Mouse (Mus musculus): ENCODE measurements at regions not wholly inside any gene's neighbourhood (a gene's known extent, or its start where the extent isn't known, plus 50 kb on each side); places are given as distances from the start of the nearest gene placed in this dataset.

- Histone ChIP-seq H3K27ac (ENCODE audit: insufficient read depth, low read depth, low read length) (no peak overlapping the region), H3K4me1 (ENCODE audit: control insufficient read depth, insufficient read depth, low read length) (no peaks in the 10 kb centered on the region), H3K4me3 (ENCODE audit: insufficient read depth, low read length) (no peak overlapping the region)
- TF ChIP-seq POLR2A (IDR thresholded peaks at IDR 0.05; ENCODE audit: borderline replicate concordance, low read depth, low read length) (no peak), CTCF (IDR thresholded peaks at IDR 0.05; ENCODE audit: low read depth, low read length) (no peak)
Observed at GRCm38 (mm10) chr13:82849037-82849436, 654.8 kb upstream of the Mef2c start.

GRCm38 (mm10) chr13:82869869-82870268 lies 634.0 kb upstream of the Mef2c start:
- no peak overlapping the region for H3K4me3 ChIP-seq (ENCODE audit: insufficient read depth, low read length)
- no peaks in the 10 kb centered on the region for H3K4me1 ChIP-seq (ENCODE audit: control insufficient read depth, insufficient read depth, low read length)
- TF ChIP-seq POLR2A (IDR thresholded peaks at IDR 0.05; ENCODE audit: borderline replicate concordance, low read depth, low read length): no peak
- TF ChIP-seq CTCF (IDR thresholded peaks at IDR 0.05; ENCODE audit: low read depth, low read length): no peak
- H3K27ac ChIP-seq (ENCODE audit: insufficient read depth, low read depth, low read length): no peak overlapping the region

GRCm38 (mm10) chr13:82874091-82874490 lies 629.7 kb upstream of the Mef2c start:
- H3K4me1 ChIP-seq (ENCODE audit: control insufficient read depth, insufficient read depth, low read length): no peaks in the 10 kb centered on the region
- no peak for TF ChIP-seq CTCF (IDR thresholded peaks at IDR 0.05; ENCODE audit: low read depth, low read length)
- TF ChIP-seq POLR2A (IDR thresholded peaks at IDR 0.05; ENCODE audit: borderline replicate concordance, low read depth, low read length): no peak
- no peak overlapping the region for H3K4me3 ChIP-seq (ENCODE audit: insufficient read depth, low read length)
- no peak overlapping the region for H3K27ac ChIP-seq (ENCODE audit: insufficient read depth, low read depth, low read length)

GRCm38 (mm10) chr13:82883368-82883767 lies 620.5 kb upstream of the Mef2c start:
- TF ChIP-seq POLR2A (IDR thresholded peaks at IDR 0.05; ENCODE audit: borderline replicate concordance, low read depth, low read length) (no peak), CTCF (IDR thresholded peaks at IDR 0.05; ENCODE audit: low read depth, low read length) (no peak)
- H3K4me1 ChIP-seq (ENCODE audit: control insufficient read depth, insufficient read depth, low read length): no peaks in the 10 kb centered on the region
- H3K27ac ChIP-seq (ENCODE audit: insufficient read depth, low read depth, low read length): no peak overlapping the region

GRCm38 (mm10) chr13:82888755-82889154 lies 615.1 kb upstream of the Mef2c start:
- H3K27ac ChIP-seq (ENCODE audit: insufficient read depth, low read depth, low read length): no peak overlapping the region
- no peak overlapping the region for H3K4me3 ChIP-seq (ENCODE audit: insufficient read depth, low read length)
- TF ChIP-seq POLR2A (IDR thresholded peaks at IDR 0.05; ENCODE audit: borderline replicate concordance, low read depth, low read length) (no peak), CTCF (IDR thresholded peaks at IDR 0.05; ENCODE audit: low read depth, low read length) (no peak)
- H3K4me1 ChIP-seq (ENCODE audit: control insufficient read depth, insufficient read depth, low read length): peaks cover 9% of the 10 kb centered on the region

More at GRCm38 (mm10) chr13:82883368-82883767, 620.5 kb upstream of the Mef2c start:
- no peak overlapping the region for H3K4me3 ChIP-seq (ENCODE audit: insufficient read depth, low read length)

GRCm38 (mm10) chr13:82892731-82893130 lies 611.1 kb upstream of the Mef2c start:
- Histone ChIP-seq H3K4me1 (ENCODE audit: control insufficient read depth, insufficient read depth, low read length) (peaks cover 9% of the 10 kb centered on the region), H3K27ac (ENCODE audit: insufficient read depth, low read depth, low read length) (no peak overlapping the region), H3K4me3 (ENCODE audit: insufficient read depth, low read length) (no peak overlapping the region)
- no peak for TF ChIP-seq POLR2A (IDR thresholded peaks at IDR 0.05; ENCODE audit: borderline replicate concordance, low read depth, low read length)
- TF ChIP-seq CTCF (IDR thresholded peaks at IDR 0.05; ENCODE audit: low read depth, low read length): no peak

- Histone ChIP-seq H3K4me1 (ENCODE audit: control insufficient read depth, insufficient read depth, low read length) (no peaks in the 10 kb centered on the region), H3K27ac (ENCODE audit: insufficient read depth, low read depth, low read length) (no peak overlapping the region), H3K4me3 (ENCODE audit: insufficient read depth, low read length) (no peak overlapping the region)
- TF ChIP-seq POLR2A (IDR thresholded peaks at IDR 0.05; ENCODE audit: borderline replicate concordance, low read depth, low read length) (no peak), CTCF (IDR thresholded peaks at IDR 0.05; ENCODE audit: low read depth, low read length) (no peak)
Observed at GRCm38 (mm10) chr13:82899686-82900085, 604.1 kb upstream of the Mef2c start.

- H3K27ac ChIP-seq (ENCODE audit: insufficient read depth, low read depth, low read length): no peak overlapping the region
- H3K4me3 ChIP-seq (ENCODE audit: insufficient read depth, low read length): no peak overlapping the region
- TF ChIP-seq POLR2A (IDR thresholded peaks at IDR 0.05; ENCODE audit: borderline replicate concordance, low read depth, low read length): no peak
- TF ChIP-seq CTCF (IDR thresholded peaks at IDR 0.05; ENCODE audit: low read depth, low read length): no peak
- H3K4me1 ChIP-seq (ENCODE audit: control insufficient read depth, insufficient read depth, low read length): no peaks in the 10 kb centered on the region
Observed at GRCm38 (mm10) chr13:82902160-82902559, 601.7 kb upstream of the Mef2c start.

- H3K27ac ChIP-seq (ENCODE audit: insufficient read depth, low read depth, low read length): no peak overlapping the region
- no peaks in the 10 kb centered on the region for H3K4me1 ChIP-seq (ENCODE audit: control insufficient read depth, insufficient read depth, low read length)
- H3K4me3 ChIP-seq (ENCODE audit: insufficient read depth, low read length): no peak overlapping the region
- TF ChIP-seq CTCF (IDR thresholded peaks at IDR 0.05; ENCODE audit: low read depth, low read length): no peak
- TF ChIP-seq POLR2A (IDR thresholded peaks at IDR 0.05; ENCODE audit: borderline replicate concordance, low read depth, low read length): no peak
Observed at GRCm38 (mm10) chr13:82903637-82904036, 600.2 kb upstream of the Mef2c start.

- Histone ChIP-seq H3K27ac (ENCODE audit: insufficient read depth, low read depth, low read length) (no peak overlapping the region), H3K4me1 (ENCODE audit: control insufficient read depth, insufficient read depth, low read length) (no peaks in the 10 kb centered on the region), H3K4me3 (ENCODE audit: insufficient read depth, low read length) (no peak overlapping the region)
- no peak for TF ChIP-seq POLR2A (IDR thresholded peaks at IDR 0.05; ENCODE audit: borderline replicate concordance, low read depth, low read length)
- no peak for TF ChIP-seq CTCF (IDR thresholded peaks at IDR 0.05; ENCODE audit: low read depth, low read length)
Observed at GRCm38 (mm10) chr13:82907689-82908088, 596.1 kb upstream of the Mef2c start.

- TF ChIP-seq CTCF (IDR thresholded peaks at IDR 0.05; ENCODE audit: low read depth, low read length): no peak
- TF ChIP-seq POLR2A (IDR thresholded peaks at IDR 0.05; ENCODE audit: borderline replicate concordance, low read depth, low read length): no peak
- H3K4me3 ChIP-seq (ENCODE audit: insufficient read depth, low read length): no peak overlapping the region
- no peak overlapping the region for H3K27ac ChIP-seq (ENCODE audit: insufficient read depth, low read depth, low read length)
- H3K4me1 ChIP-seq (ENCODE audit: control insufficient read depth, insufficient read depth, low read length): no peaks in the 10 kb centered on the region
Observed at GRCm38 (mm10) chr13:82909151-82909550, 594.7 kb upstream of the Mef2c start.
